Mouse (Mus musculus) myocyte (in vitro differentiated cells): ENCODE measurements around the gene Fam19a5.

Source experiments
- CEBPB ChIP-seq: IDR thresholded peaks from 2 replicates; pipeline ENCODE4 v1.6.1; 2011; ENCODE audit warnings: mild to moderate bottlenecking, moderate library complexity; ENCODE audit not compliant: poor library complexity, insufficient read depth, severe bottlenecking
- E2F4 ChIP-seq: IDR thresholded peaks from one replicate; pipeline ENCODE4 v1.6.1; 2011; ENCODE audit warnings: mild to moderate bottlenecking, control low read depth, moderate library complexity; ENCODE audit not compliant: insufficient read depth
- MAX ChIP-seq: IDR thresholded peaks from one replicate; pipeline ENCODE4 v1.6.1; 2011; ENCODE audit warnings: low read depth, mild to moderate bottlenecking, control low read depth
- MYOD1 ChIP-seq, 3 experiments: IDR thresholded peaks; one replicate each; pipeline ENCODE4 v1.6.1; 2011; ENCODE audit warnings: control low read depth in 2 of 3, low read depth in 2 of 3, mild to moderate bottlenecking in 2 of 3, moderate library complexity in 1 of 3; ENCODE audit not compliant: insufficient read length in 2 of 3, control insufficient read depth in 1 of 3
- MYOG ChIP-seq, 3 experiments: IDR thresholded peaks; one replicate each; pipeline ENCODE4 v1.6.1; 2011; ENCODE audit warnings: control low read depth in 2 of 3, low read depth in 2 of 3, mild to moderate bottlenecking in 2 of 3; ENCODE audit not compliant: insufficient read length in 2 of 3, control insufficient read depth in 1 of 3, insufficient read depth in 1 of 3
- POLR2A ChIP-seq: IDR thresholded peaks from one replicate; pipeline ENCODE4 v1.6.1; 2011; ENCODE audit warnings: low read depth, mild to moderate bottlenecking, control low read depth, moderate library complexity; ENCODE audit not compliant: insufficient read length
- POLR2AphosphoS2 ChIP-seq: IDR thresholded peaks from one replicate; pipeline ENCODE4 v1.6.1; 2011; ENCODE audit warnings: low read depth, control low read depth; ENCODE audit not compliant: insufficient read length
- REST ChIP-seq: IDR thresholded peaks from one replicate; pipeline ENCODE4 v1.6.1; 2011; ENCODE audit warnings: mild to moderate bottlenecking, control low read depth, moderate library complexity; ENCODE audit not compliant: insufficient read depth, insufficient read length
- SRF ChIP-seq: IDR thresholded peaks from one replicate; pipeline ENCODE4 v1.6.1; 2011; ENCODE audit warnings: low read depth; ENCODE audit not compliant: control insufficient read depth, insufficient read length
- TCF12 ChIP-seq: IDR thresholded peaks from one replicate; pipeline ENCODE4 v1.6.1; 2011; ENCODE audit warnings: mild to moderate bottlenecking, control low read depth; ENCODE audit not compliant: poor library complexity, insufficient read depth, severe bottlenecking
- TCF3 ChIP-seq: IDR thresholded peaks from one replicate; pipeline ENCODE4 v1.6.1; 2011; ENCODE audit warnings: low read depth, control low read depth; ENCODE audit not compliant: insufficient read length
- USF1 ChIP-seq: IDR thresholded peaks from one replicate; pipeline ENCODE4 v1.6.1; 2011; ENCODE audit warnings: low read depth, mild to moderate bottlenecking, control low read depth, moderate library complexity

DNA sequence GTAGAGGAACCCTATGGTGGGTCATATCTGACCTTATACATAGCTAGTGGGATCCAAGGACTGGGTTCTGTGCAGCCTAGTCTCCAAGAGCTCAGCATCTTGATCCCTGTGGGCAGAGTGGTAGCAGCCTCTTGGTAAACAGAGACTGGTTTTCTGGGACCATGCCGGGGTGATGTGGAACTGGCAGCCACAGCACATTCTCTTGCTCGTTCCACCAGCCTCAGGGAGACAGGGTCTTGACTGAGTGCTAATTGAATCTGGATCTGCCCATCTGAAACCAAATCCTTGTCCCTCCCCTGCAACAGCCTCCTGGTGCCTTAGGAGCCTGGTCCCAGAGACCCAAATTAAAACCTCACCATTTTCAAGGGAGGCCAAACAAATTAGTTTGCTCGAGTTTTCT lies 138.3 kb downstream of the Fam19a5 start:
- TF ChIP-seq POLR2A (no peak), USF1 (no peak), MAX (no peak), MYOD1 (IDR thresholded peaks at IDR 0.05; ENCODE audit: control insufficient read depth in 1 of 3, insufficient read length in 2 of 3, low read depth in 2 of 3) (no peak), SRF (no peak), E2F4 (no peak), CEBPB (no peak), MYOG (IDR thresholded peaks at IDR 0.05; ENCODE audit: control insufficient read depth in 1 of 3, insufficient read depth in 1 of 3, insufficient read length in 2 of 3, low read depth in 2 of 3) (no peak), POLR2AphosphoS2 (no peak), TCF3 (no peak), TCF12 (no peak), REST (no peak)
